Mouse (Mus musculus): ENCODE data around the gene Rnf10. TPM values are rescaled to one million over a fixed set of nuclear protein-coding genes. Genes with fewer than 3 reads are reported as not detected.
A peak's percentile ranks its signal among the peaks of the same experiment; 100 is the strongest.

The Rnf10 gene
- polyA plus RNA-seq, 1 experiment from 2014 or later, result 85.0 TPM

GRCm38 (mm10) chr5:115193669-115194625 lies 78.8 kb downstream of the Rnf10 start, which contains the start of gene Cabp1:
Gene Cabp1 (minus strand): TSS chr5:115194381.
- peak; percentile 97 for DNase-seq (ENCODE audit: low spot score, missing footprints)
- Histone ChIP-seq H3K9me3 (ENCODE audit: control insufficient read depth, low read length) (no peaks in the 10 kb centered on the region), H3K4me3 (ENCODE audit: low read depth, low read length) (peak within 1 kb of the TSS; percentile 62), H3K9ac (ENCODE audit: low read length) (peak within 1 kb of the TSS; percentile 65), H3K36me3 (ENCODE audit: control insufficient read depth, insufficient read depth, low read length) (no peaks in the 10 kb centered on the region), H3K27ac (ENCODE audit: low read depth, low read length) (no peak within 1 kb of the TSS), H3K4me2 (peak within 1 kb of the TSS; percentile 100), H3K27me3 (ENCODE audit: control insufficient read depth, insufficient read depth, low read length) (peaks cover 57% of the 10 kb centered on the region), H3K4me1 (ENCODE audit: control insufficient read depth, insufficient read depth, low read length) (peaks cover 23% of the 10 kb centered on the region)
- peak; percentile 66 for ATAC-seq (ENCODE audit: low FRiP score)
- under 1% methylated on average over 71 of the region's 116 CpGs for WGBS

- Histone ChIP-seq H3K27ac (ENCODE audit: low read depth, low read length) (no peak overlapping the region), H3K4me1 (ENCODE audit: control insufficient read depth, insufficient read depth, low read length) (peaks cover 23% of the 10 kb centered on the region), H3K27me3 (ENCODE audit: control insufficient read depth, insufficient read depth, low read length) (peaks cover 57% of the 10 kb centered on the region), H3K9me3 (ENCODE audit: control insufficient read depth, low read length) (no peaks in the 10 kb centered on the region), H3K9ac (ENCODE audit: low read length) (peak overlapping the region; percentile 65), H3K4me2 (peak overlapping the region; percentile 100), H3K36me3 (ENCODE audit: control insufficient read depth, insufficient read depth, low read length) (no peaks in the 10 kb centered on the region), H3K4me3 (ENCODE audit: low read depth, low read length) (peak overlapping the region; percentile 62)
- DNase-seq (ENCODE audit: low spot score, missing footprints), result no peak
- WGBS, result 0% methylated on average over 32 of the region's 34 CpGs
- ATAC-seq (ENCODE audit: low FRiP score), result 0 out of 2 replicates have a peak, but pooled peaks have one; percentile 5
Measured at GRCm38 (mm10) chr5:115193226-115193625, 79.5 kb downstream of the Rnf10 start.

- Histone ChIP-seq H3K4me2 (peak overlapping the region; percentile 100), H3K36me3 (ENCODE audit: control insufficient read depth, insufficient read depth, low read length) (no peaks in the 10 kb centered on the region), H3K27ac (ENCODE audit: low read depth, low read length) (no peak overlapping the region), H3K4me1 (ENCODE audit: control insufficient read depth, insufficient read depth, low read length) (peaks cover 24% of the 10 kb centered on the region), H3K27me3 (ENCODE audit: control insufficient read depth, insufficient read depth, low read length) (peaks cover 57% of the 10 kb centered on the region), H3K9ac (ENCODE audit: low read length) (no peak overlapping the region; the same call in 1 of the 2 replicates), H3K9me3 (ENCODE audit: control insufficient read depth, low read length) (no peaks in the 10 kb centered on the region), H3K4me3 (ENCODE audit: low read depth, low read length) (peak overlapping the region; percentile 62)
- ATAC-seq (ENCODE audit: low FRiP score), result no peak
- WGBS, result 14% methylated on average over 7 of the region's 7 CpGs
- peak; percentile 93 for DNase-seq (ENCODE audit: low spot score, missing footprints)
Measured at GRCm38 (mm10) chr5:115192828-115193195, 79.9 kb downstream of the Rnf10 start.

GRCm38 (mm10) chr5:115191880-115192827 lies 80.5 kb downstream of the Rnf10 start:
- peak; percentile 92 for DNase-seq (ENCODE audit: low spot score, missing footprints)
- Histone ChIP-seq H3K4me3 (ENCODE audit: low read depth, low read length) (peak overlapping the region; percentile 7; the same call in 1 of the 2 replicates), H3K9ac (ENCODE audit: low read length) (peak overlapping the region; percentile 18), H3K27me3 (ENCODE audit: control insufficient read depth, insufficient read depth, low read length) (peaks cover 57% of the 10 kb centered on the region), H3K27ac (ENCODE audit: low read depth, low read length) (no peak overlapping the region), H3K36me3 (ENCODE audit: control insufficient read depth, insufficient read depth, low read length) (no peaks in the 10 kb centered on the region), H3K9me3 (ENCODE audit: control insufficient read depth, low read length) (no peaks in the 10 kb centered on the region), H3K4me2 (no peak overlapping the region), H3K4me1 (ENCODE audit: control insufficient read depth, insufficient read depth, low read length) (peaks cover 30% of the 10 kb centered on the region)
- 11% methylated on average over 29 of the region's 29 CpGs for WGBS
- no peak for ATAC-seq (ENCODE audit: low FRiP score)

Other genes starting within 250 kb of the Rnf10 start
- gene Gm10401, start 174.6 kb downstream of the Rnf10 start, polyA plus RNA-seq (2014; fragmentation: Nextera tagmentation; extraction: Ambion mirVana), result 23.2 and 26.6 TPM in 2 replicates
- gene Acads, start 153.6 kb downstream of the Rnf10 start, polyA plus RNA-seq (2014; fragmentation: Nextera tagmentation; extraction: Ambion mirVana), result 21.6 and 23.5 TPM in 2 replicates
- gene Unc119b, start 137.9 kb downstream of the Rnf10 start, polyA plus RNA-seq (2014; fragmentation: Nextera tagmentation; extraction: Ambion mirVana), result 55.1 and 64.6 TPM in 2 replicates
- 30.0 and 37.3 TPM in 2 replicates for gene Mlec, start 114.7 kb downstream of the Rnf10 start, polyA plus RNA-seq (2014; fragmentation: Nextera tagmentation; extraction: Ambion mirVana)
- 1.1 and 2.3 TPM in 2 replicates for gene Cabp1, start 78.5 kb downstream of the Rnf10 start, polyA plus RNA-seq (2014; fragmentation: Nextera tagmentation; extraction: Ambion mirVana)
- gene Pop5, start 37.1 kb downstream of the Rnf10 start, polyA plus RNA-seq (2014; fragmentation: Nextera tagmentation; extraction: Ambion mirVana), result 91.0 and 98.7 TPM in 2 replicates
- 58.6 and 59.1 TPM in 2 replicates for gene Coq5, start 6.8 kb upstream of the Rnf10 start, polyA plus RNA-seq (2014; fragmentation: Nextera tagmentation; extraction: Ambion mirVana)
- 1,577 and 1,606 TPM in 2 replicates for gene Dynll1, start 28.1 kb upstream of the Rnf10 start, polyA plus RNA-seq (2014; fragmentation: Nextera tagmentation; extraction: Ambion mirVana)
- gene Srsf9, start 54.3 kb upstream of the Rnf10 start, polyA plus RNA-seq (2014; fragmentation: Nextera tagmentation; extraction: Ambion mirVana), result 362 and 376 TPM in 2 replicates
- gene Gatc, start 68.3 kb upstream of the Rnf10 start, polyA plus RNA-seq (2014; fragmentation: Nextera tagmentation; extraction: Ambion mirVana), result 43.5 and 46.8 TPM in 2 replicates
- 57.7 and 64.7 TPM in 2 replicates for gene Triap1, start 68.3 kb upstream of the Rnf10 start, polyA plus RNA-seq (2014; fragmentation: Nextera tagmentation; extraction: Ambion mirVana)
- 745 and 840 TPM in 2 replicates for gene Cox6a1, start 76.1 kb upstream of the Rnf10 start, polyA plus RNA-seq (2014; fragmentation: Nextera tagmentation; extraction: Ambion mirVana)
- gene Msi1, start 156.7 kb upstream of the Rnf10 start, polyA plus RNA-seq (2014; fragmentation: Nextera tagmentation; extraction: Ambion mirVana), result 199 and 227 TPM in 2 replicates
- not detected in 2 replicates for gene Pla2g1b, start 193.4 kb upstream of the Rnf10 start, polyA plus RNA-seq (2014; fragmentation: Nextera tagmentation; extraction: Ambion mirVana)
- gene Sirt4, start 211.8 kb upstream of the Rnf10 start, polyA plus RNA-seq (2014; fragmentation: Nextera tagmentation; extraction: Ambion mirVana), result 16.2 and 18.9 TPM in 2 replicates
- gene Pxn, start 233.8 kb upstream of the Rnf10 start, polyA plus RNA-seq (2014; fragmentation: Nextera tagmentation; extraction: Ambion mirVana), result 7.3 and 7.7 TPM in 2 replicates

Data from midbrain, embryonic 11.5 days (tissue).